Mouse (Mus musculus): ENCODE measurements around the gene Tmem86a. TPM values are rescaled to one million over a fixed set of nuclear protein-coding genes. Genes with fewer than 3 reads are reported as not detected.
A peak's percentile ranks its signal among the peaks of the same experiment; 100 is the strongest.
"Not testable (repeated sequence)": the region's sequence is repeated elsewhere in the genome, so short reads cannot be mapped to it uniquely, and the experiment has no call there.

Gene Tmem86a
- total RNA-seq (2021), result 10 to 100 TPM; 17.9 to 61.5 TPM
- polyA plus RNA-seq (2012; rRNA removed), result 93.2 and 164 TPM in 2 replicates
- long read RNA-seq, transcript Tmem86a-201 (3 exons, 1,831 nt), result major isoform, 77 of 83 reads
- long read RNA-seq, partial matches to known transcripts, result 0 of 83 reads
- long read RNA-seq, other reads (novel, unspliced or antisense), result 6 of 83 reads

- peak; percentile 97 for DNase-seq
Observed at GRCm38 (mm10) chr7:47050366-47050765, at the start of gene Tmem86a. Gene Tmem86a, plus strand, starts transcription at chr7:47050601.

GRCm38 (mm10) chr7:47000644-47000983 is 49.8 kb upstream of the Tmem86a start:
- peak; percentile 20 for DNase-seq

- DNase-seq, result no peak
Observed at GRCm38 (mm10) chr7:47001125-47001899, 49.1 kb upstream of the Tmem86a start.

- DNase-seq, result no peak
Observed at GRCm38 (mm10) chr7:47001900-47002275, 48.5 kb upstream of the Tmem86a start.

- no peak for DNase-seq
Observed at GRCm38 (mm10) chr7:47003411-47004115, 46.8 kb upstream of the Tmem86a start.

- no peak for DNase-seq
Observed at GRCm38 (mm10) chr7:47007109-47007780, 43.2 kb upstream of the Tmem86a start.

- no peak for DNase-seq
Observed at GRCm38 (mm10) chr7:47007818-47008167, 42.6 kb upstream of the Tmem86a start.

- DNase-seq, result peak; percentile 98
Observed at GRCm38 (mm10) chr7:47008168-47008993, 42.0 kb upstream of the Tmem86a start, which contains the start of gene Spty2d1. Gene Spty2d1, minus strand, starts transcription at chr7:47008411.

GRCm38 (mm10) chr7:47013131-47013767 is 37.2 kb upstream of the Tmem86a start:
- DNase-seq, result no peak

GRCm38 (mm10) chr7:47014564-47015389 is 35.6 kb upstream of the Tmem86a start:
- DNase-seq, result peak; percentile 61

GRCm38 (mm10) chr7:47015390-47016065 is 34.9 kb upstream of the Tmem86a start:
- peak; percentile 91 for DNase-seq

GRCm38 (mm10) chr7:47016602-47017001 is 33.8 kb upstream of the Tmem86a start:
- no peak for DNase-seq

GRCm38 (mm10) chr7:47017146-47017545 is 33.3 kb upstream of the Tmem86a start:
- no peak for DNase-seq

- DNase-seq, result no peak
Observed at GRCm38 (mm10) chr7:47019641-47020040, 30.8 kb upstream of the Tmem86a start.

- no peak for DNase-seq
Observed at GRCm38 (mm10) chr7:47020956-47021355, 29.4 kb upstream of the Tmem86a start.

- no peak for DNase-seq
Observed at GRCm38 (mm10) chr7:47022482-47022881, 27.9 kb upstream of the Tmem86a start.

- DNase-seq, result peak; percentile 81
Observed at GRCm38 (mm10) chr7:47023530-47023929, 26.9 kb upstream of the Tmem86a start.

- DNase-seq, result no peak
Observed at GRCm38 (mm10) chr7:47024454-47024853, 25.9 kb upstream of the Tmem86a start.

GRCm38 (mm10) chr7:47025429-47025828 is 25.0 kb upstream of the Tmem86a start:
- DNase-seq, result no peak

- not testable (repeated sequence) for DNase-seq
Observed at GRCm38 (mm10) chr7:47026899-47027298, 23.5 kb upstream of the Tmem86a start.
